Mouse (Mus musculus): Measurements from ENCODE around the gene Ctr9. TPM values are rescaled to one million over a fixed set of nuclear protein-coding genes. Genes with fewer than 3 reads are reported as not detected.

Ctr9 gene
- 76.0 and 78.0 TPM in 2 replicates for polyA plus RNA-seq (2015; fragmentation: Nextera tagmentation; extraction: Ambion mirVana)

GRCm38 (mm10) chr7:111028281-111029045 lies at the start of gene Ctr9:
Ctr9 (plus strand) TSS chr7:111028951.
- Histone ChIP-seq H3K36me3 (0 out of 2 replicates have a peak, but pooled peaks cover 5% of the 10 kb centered on the region), H3K27ac (replicated peaks) (peak within 1 kb of the TSS; percentile 97), H3K27me3 (no peaks in the 10 kb centered on the region), H3K4me3 (peak within 1 kb of the TSS; percentile 74), H3K9me3 (no peaks in the 10 kb centered on the region), H3K4me2 (peak within 1 kb of the TSS; percentile 77), H3K9ac (peak within 1 kb of the TSS; percentile 65), H3K4me1 (replicated peaks) (peaks cover 31% of the 10 kb centered on the region)
- 6% methylated on average over 45 of the region's 45 CpGs for WGBS
- ATAC-seq (ENCODE audit: low FRiP score, low read depth) = peak; percentile 97

DNA sequence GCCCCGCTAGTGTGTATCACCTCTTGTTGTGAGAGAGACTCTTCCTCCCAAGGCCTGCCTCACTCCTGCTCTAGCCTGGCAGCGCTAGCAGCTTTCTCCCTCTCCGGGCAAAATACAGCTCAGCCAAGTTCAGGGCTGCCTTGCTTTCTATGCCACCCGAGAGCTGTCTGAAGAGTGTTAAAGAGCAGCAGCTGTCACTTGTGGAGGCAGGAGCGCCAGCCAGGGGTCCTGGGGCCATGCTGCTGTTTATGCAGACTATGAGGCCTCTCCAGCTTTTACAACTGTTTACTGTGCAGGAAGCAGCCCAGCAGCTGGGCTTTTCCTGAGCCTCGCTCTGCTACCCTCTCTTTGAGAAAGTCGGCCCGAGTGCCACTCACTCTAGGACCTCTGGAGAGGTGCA lies 47.7 kb upstream of the Ctr9 start:
- Histone ChIP-seq H3K27ac (replicated peaks) (no peak overlapping the region), H3K4me1 (replicated peaks) (peaks cover 6% of the 10 kb centered on the region; the same call in 1 of the 2 replicates), H3K4me2 (no peak overlapping the region), H3K36me3 (no peaks in the 10 kb centered on the region), H3K9me3 (no peaks in the 10 kb centered on the region), H3K4me3 (no peak overlapping the region), H3K9ac (no peak overlapping the region), H3K27me3 (no peaks in the 10 kb centered on the region)
- WGBS = 80% methylated on average over 8 of the region's 8 CpGs
- ATAC-seq (ENCODE audit: low FRiP score, low read depth) = no peak

DNA sequence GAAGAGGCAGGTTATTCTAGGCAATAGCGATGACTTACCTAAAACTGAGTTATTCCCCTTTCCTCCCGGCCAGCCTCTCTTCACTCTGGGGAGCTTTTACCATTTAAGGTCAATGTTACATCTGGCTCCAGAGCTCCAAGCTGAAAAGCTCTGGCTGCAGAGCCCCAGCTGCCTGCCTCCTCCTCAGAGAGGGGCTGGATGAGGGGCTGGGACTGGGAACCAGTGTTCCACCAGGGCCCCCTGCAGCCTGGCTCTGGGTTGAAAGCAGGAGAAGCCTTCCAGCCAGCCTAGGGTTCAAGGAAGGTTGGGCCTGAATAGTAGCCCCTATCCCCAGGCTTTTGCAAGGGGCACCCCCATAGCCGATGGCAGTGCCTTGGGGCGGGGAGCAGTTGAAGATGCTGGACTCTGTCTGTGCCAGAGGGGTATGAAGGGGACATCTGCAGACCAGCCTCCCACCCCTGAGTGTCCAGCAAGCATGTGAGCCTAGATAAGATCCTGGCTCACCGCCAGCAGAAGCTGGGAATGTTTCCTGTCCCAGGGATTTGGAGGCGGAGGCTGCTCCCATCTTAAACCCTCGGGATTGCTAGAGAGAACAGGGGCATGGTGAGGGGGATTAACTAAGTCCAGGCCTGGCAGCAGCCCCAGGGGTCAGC lies 46.6 kb upstream of the Ctr9 start, which contains the start of gene Mrvi1:
Mrvi1 (minus strand) TSS at position 409 of the 653 bp plus-strand sequence.
- Histone ChIP-seq H3K36me3 (no peaks in the 10 kb centered on the region), H3K9ac (no peak within 1 kb of the TSS), H3K9me3 (no peaks in the 10 kb centered on the region), H3K4me1 (replicated peaks) (peaks cover 6% of the 10 kb centered on the region; the same call in 1 of the 2 replicates), H3K4me2 (no peak within 1 kb of the TSS), H3K4me3 (no peak within 1 kb of the TSS), H3K27ac (replicated peaks) (no peak within 1 kb of the TSS), H3K27me3 (no peaks in the 10 kb centered on the region)
- no peak for ATAC-seq (ENCODE audit: low FRiP score, low read depth)
- WGBS = 67% methylated on average over 7 of the region's 7 CpGs

DNA sequence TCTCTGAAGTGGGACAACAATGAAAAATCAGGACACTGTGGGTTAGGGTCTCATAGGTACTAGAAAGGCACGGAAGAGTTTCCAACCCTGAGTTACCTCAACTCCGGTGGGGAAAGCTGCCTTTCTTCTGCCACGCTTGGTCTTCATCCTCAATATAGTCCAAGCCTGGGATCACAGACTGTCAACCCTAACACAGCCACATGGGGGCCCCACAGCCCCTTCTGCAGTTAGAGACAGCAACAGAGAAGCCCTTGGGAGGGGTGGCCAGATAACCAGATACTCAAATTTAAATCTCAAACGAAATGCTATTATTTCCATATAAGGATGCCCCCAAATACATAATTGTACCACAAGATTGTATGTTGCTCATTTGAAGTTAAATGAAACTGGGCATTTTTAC lies 46.0 kb upstream of the Ctr9 start:
- Histone ChIP-seq H3K4me1 (replicated peaks) (peaks cover 6% of the 10 kb centered on the region; the same call in 1 of the 2 replicates), H3K9me3 (no peaks in the 10 kb centered on the region), H3K27me3 (no peaks in the 10 kb centered on the region), H3K36me3 (no peaks in the 10 kb centered on the region), H3K27ac (replicated peaks) (no peak overlapping the region), H3K9ac (no peak overlapping the region), H3K4me2 (no peak overlapping the region), H3K4me3 (no peak overlapping the region)
- ATAC-seq (ENCODE audit: low FRiP score, low read depth) = no peak
- 73% methylated on average over 4 of the region's 4 CpGs for WGBS

GRCm38 (mm10) chr7:110983621-110984020 lies 45.1 kb upstream of the Ctr9 start:
- H3K4me3 ChIP-seq = no peak overlapping the region
- no peaks in the 10 kb centered on the region for H3K36me3 ChIP-seq
- ATAC-seq (ENCODE audit: low FRiP score, low read depth) = no peak
- WGBS = 75% methylated on average over 5 of the region's 5 CpGs
- H3K9ac ChIP-seq = no peak overlapping the region
- H3K4me2 ChIP-seq = no peak overlapping the region
- H3K4me1 ChIP-seq (replicated peaks) = peaks cover 6% of the 10 kb centered on the region; the same call in 1 of the 2 replicates
- H3K9me3 ChIP-seq = no peaks in the 10 kb centered on the region
- H3K27ac ChIP-seq (replicated peaks) = no peak overlapping the region
- no peaks in the 10 kb centered on the region for H3K27me3 ChIP-seq

DNA sequence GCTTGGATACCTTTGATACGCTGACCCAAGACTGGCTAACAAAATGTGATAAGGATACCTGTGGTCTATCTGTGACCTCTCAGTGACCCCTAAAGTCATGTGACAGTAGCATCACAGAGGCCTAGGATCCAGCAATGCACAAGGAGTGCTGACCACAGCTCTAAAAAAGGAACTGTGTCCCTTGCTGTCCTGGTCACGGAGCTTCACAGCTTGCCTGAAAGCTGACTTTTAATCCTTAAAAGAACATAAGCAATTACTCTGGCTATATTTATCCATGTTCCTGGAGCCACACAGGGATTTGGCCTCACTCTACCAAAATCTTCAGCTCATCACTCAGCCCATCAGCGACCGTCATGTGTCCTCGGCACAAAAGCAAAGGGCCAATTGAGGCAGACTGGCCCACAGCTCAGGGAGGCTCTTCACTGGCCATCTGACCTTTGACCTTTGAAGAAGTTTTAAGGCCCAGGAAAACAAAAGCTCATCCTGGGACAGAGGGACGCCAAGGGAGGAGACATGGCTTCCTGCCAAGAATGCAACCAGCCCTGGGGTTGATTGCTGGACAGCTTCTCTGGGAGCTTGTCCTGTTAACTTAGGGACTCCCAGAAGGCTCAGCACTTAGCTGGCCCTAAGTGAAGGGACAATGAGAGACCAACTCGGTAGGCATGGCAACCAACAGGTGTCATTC lies 43.0 kb upstream of the Ctr9 start:
- Histone ChIP-seq H3K27me3 (no peaks in the 10 kb centered on the region), H3K27ac (replicated peaks) (no peak overlapping the region), H3K9me3 (no peaks in the 10 kb centered on the region), H3K4me3 (no peak overlapping the region), H3K9ac (no peak overlapping the region), H3K4me1 (replicated peaks) (peaks cover 6% of the 10 kb centered on the region; the same call in 1 of the 2 replicates), H3K4me2 (no peak overlapping the region), H3K36me3 (no peaks in the 10 kb centered on the region)
- ATAC-seq (ENCODE audit: low FRiP score, low read depth) = no peak
- 55% methylated on average over 7 of the region's 7 CpGs for WGBS

GRCm38 (mm10) chr7:110988081-110988480 lies 40.7 kb upstream of the Ctr9 start:
- no peak for ATAC-seq (ENCODE audit: low FRiP score, low read depth)
- 86% methylated on average over 3 of the region's 3 CpGs for WGBS
- no peaks in the 10 kb centered on the region for H3K4me1 ChIP-seq (replicated peaks)

GRCm38 (mm10) chr7:110989286-110989879 lies 39.4 kb upstream of the Ctr9 start:
- ATAC-seq (ENCODE audit: low FRiP score, low read depth) = no peak
- Histone ChIP-seq H3K4me1 (replicated peaks) (no peaks in the 10 kb centered on the region), H3K4me3 (no peak overlapping the region), H3K9ac (no peak overlapping the region), H3K27ac (replicated peaks) (no peak overlapping the region), H3K4me2 (no peak overlapping the region), H3K27me3 (no peaks in the 10 kb centered on the region), H3K36me3 (no peaks in the 10 kb centered on the region), H3K9me3 (no peaks in the 10 kb centered on the region)
- WGBS = 63% methylated on average over 5 of the region's 5 CpGs

More at GRCm38 (mm10) chr7:110988081-110988480, 40.7 kb upstream of the Ctr9 start:
- Histone ChIP-seq H3K4me3 (no peak overlapping the region), H3K27ac (replicated peaks) (no peak overlapping the region), H3K36me3 (no peaks in the 10 kb centered on the region), H3K9ac (no peak overlapping the region), H3K4me2 (no peak overlapping the region), H3K27me3 (no peaks in the 10 kb centered on the region), H3K9me3 (no peaks in the 10 kb centered on the region)

- no peak overlapping the region for H3K4me3 ChIP-seq
- no peak overlapping the region for H3K27ac ChIP-seq (replicated peaks)
- no peaks in the 10 kb centered on the region for H3K4me1 ChIP-seq (replicated peaks)
- no peaks in the 10 kb centered on the region for H3K36me3 ChIP-seq
- H3K9ac ChIP-seq = no peak overlapping the region
- H3K9me3 ChIP-seq = no peaks in the 10 kb centered on the region
- ATAC-seq (ENCODE audit: low FRiP score, low read depth) = no peak
- H3K4me2 ChIP-seq = no peak overlapping the region
- 69% methylated on average over 5 of the region's 5 CpGs for WGBS
- H3K27me3 ChIP-seq = no peaks in the 10 kb centered on the region
These were observed 38.2 kb upstream of the Ctr9 start for GRCm38 (mm10) chr7:110990356-110991220.

DNA sequence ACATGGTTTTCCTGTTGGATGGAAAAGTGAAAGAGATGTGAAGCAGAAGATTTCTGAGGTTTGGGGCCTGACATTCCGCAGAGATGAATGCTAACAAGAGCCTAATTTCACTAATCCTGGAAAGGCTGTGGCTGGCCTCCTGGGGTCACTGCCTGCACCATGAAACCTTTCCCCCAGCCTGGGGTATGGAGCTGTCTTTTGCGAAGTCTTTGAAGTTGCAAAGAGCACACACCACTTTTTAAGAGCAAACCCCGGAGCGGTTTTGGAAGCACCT lies 37.6 kb upstream of the Ctr9 start:
- Histone ChIP-seq H3K4me2 (no peak overlapping the region), H3K27me3 (no peaks in the 10 kb centered on the region), H3K4me1 (replicated peaks) (no peaks in the 10 kb centered on the region), H3K4me3 (no peak overlapping the region), H3K36me3 (no peaks in the 10 kb centered on the region), H3K9me3 (no peaks in the 10 kb centered on the region), H3K9ac (no peak overlapping the region), H3K27ac (replicated peaks) (no peak overlapping the region)
- 49% methylated on average over 4 of the region's 4 CpGs for WGBS
- ATAC-seq (ENCODE audit: low FRiP score, low read depth) = no peak
